Mouse (Mus musculus) cerebellum, adult 11 months (tissue): ENCODE measurements around the gene Tmem131.

Experiments
- DNase-seq: peaks from one replicate; pipeline ENCODE4 v3.0.0; 2022

Tmem131 gene

DNA sequence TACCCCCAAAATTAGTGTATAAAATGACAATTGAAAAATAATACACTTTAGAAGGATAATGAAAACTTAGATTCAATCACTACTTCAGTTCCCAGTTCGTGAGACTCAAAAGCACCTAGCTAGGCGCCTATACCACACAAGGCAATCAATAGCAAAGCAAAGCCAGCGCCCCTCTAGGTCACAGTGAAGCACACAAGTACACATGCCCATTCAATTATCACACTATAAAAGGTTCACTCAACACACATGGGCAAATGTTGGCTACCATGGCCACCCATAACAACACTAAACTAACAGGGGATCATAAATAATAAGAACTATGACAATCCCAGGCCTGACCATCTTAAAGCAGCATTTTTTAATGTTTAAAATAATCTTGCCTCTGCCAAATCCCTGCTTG lies 5.8 kb downstream of the Tmem131 start:
- no peak for DNase-seq

DNA sequence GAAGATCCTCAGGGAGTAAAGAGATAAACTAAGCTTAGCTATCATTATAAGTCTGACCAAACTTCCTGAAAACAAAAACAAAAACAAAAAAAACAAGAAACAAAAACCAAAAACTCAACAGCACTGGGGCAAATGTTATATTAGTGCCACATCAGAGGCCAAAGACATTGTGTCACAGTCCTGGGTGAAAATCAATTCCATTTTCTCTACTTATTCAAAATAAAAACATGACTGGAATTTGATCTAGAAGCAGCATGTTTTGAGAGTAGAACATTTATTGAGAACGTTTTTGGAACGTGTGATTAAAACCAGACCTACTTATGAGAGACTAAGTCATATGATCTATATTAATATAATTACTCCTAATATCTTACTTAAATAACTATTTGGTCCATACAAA lies 6.5 kb downstream of the Tmem131 start:
- no peak for DNase-seq

DNA sequence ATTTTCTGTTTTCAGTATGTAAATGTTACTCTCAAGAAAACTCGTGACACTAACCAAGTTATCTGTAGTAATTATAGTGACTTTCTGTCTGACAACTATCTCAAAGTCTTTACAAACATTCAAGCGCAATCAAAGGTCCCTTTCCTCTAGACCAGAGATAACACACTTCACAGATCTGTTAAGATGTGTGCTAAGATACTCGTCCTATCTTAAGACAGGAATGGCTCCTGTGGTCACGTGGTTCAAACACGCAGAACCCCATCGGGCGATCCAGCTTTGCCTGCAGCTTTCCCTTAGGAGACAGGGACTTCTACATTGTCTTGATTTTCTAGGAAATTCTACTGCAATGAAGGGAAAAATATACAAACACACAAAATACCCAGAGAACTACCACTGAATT lies 6.9 kb downstream of the Tmem131 start:
- DNase-seq = no peak

DNA sequence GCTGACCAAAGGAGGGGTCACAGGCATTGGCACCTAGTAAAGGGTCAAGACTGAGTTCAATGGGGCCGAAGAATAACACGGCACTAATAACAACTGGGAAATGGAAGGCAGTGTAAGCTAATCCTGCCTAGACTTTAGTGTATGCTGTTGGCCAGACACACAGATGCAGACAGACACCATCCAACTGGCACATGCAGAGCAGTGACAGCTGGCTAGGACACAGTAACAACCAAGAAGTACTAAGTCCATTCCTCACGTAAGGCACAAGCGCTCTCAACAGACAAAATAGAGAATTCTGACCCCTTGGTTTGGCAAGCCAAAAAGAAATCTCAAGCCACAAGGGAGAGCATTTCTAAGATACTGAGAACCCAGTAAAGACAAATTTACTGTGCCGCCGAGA lies 8.7 kb downstream of the Tmem131 start:
- DNase-seq = no peak

DNA sequence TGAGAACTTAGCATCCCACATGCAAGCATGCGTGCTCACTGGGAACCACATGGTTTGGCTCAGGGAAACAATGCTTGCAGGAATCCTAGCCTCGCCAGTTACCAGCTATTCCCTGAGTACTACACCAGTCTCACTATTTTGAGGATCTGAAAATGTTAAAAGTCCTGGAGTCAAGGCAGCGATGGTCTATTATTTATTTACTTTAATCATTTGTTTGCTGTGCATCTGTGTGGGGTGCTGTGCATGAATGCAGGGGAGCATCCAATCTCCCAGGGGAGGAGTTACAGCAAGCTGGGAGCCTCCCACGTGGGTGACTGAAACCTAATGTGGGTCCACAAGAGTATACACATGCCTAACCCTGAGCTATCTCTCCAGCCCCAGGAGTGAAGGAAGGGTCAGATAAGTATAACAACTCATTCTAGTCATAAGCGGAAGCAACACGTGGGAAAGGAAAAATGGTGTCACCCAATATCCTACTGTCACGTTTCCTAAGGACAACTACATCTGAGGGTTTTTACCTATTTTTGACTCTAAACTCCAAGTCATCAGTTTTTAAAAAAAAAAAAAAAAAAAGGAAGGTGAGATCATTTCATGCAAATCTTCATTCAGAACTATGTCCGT lies 9.4 kb downstream of the Tmem131 start:
- DNase-seq = no peak

DNA sequence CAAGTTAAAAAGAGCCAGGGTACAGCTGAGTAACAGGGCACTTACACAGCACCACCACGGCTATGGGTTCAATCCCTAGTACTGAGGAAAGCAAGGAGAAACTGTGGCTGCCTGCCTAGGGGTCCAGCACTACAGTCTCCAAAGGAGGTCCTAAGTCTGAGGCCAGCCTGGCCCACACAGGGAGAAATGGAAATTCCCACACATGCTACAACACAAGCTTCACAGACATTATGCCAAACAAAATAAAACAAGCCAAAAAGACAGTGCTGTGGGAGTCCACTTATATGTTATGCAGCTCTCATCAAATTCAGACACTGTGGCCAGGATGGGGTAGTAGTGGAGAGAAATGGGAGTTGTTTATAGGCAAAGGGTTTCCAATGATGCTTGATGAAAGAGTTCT lies 11.2 kb downstream of the Tmem131 start:
- DNase-seq = no peak

DNA sequence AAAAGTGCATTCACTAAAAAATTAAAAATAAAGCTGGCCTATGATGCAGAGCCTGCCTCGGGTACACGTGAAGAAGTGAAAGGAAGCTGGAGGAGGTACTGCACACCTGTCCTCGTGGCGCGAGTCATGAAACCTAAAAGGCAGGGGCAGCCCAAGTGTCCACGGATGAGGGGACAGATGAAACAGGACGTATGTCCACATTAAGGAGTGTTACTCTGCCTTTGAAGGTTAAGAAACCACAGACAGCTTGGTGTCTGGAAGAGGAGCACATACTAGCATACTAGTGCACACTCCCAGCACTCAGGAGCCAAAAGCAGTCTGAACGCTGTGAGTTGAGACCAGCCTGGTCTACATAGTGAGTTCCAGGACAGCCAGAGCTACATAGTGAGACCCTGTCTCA lies 12.6 kb downstream of the Tmem131 start:
- DNase-seq = no peak

DNA sequence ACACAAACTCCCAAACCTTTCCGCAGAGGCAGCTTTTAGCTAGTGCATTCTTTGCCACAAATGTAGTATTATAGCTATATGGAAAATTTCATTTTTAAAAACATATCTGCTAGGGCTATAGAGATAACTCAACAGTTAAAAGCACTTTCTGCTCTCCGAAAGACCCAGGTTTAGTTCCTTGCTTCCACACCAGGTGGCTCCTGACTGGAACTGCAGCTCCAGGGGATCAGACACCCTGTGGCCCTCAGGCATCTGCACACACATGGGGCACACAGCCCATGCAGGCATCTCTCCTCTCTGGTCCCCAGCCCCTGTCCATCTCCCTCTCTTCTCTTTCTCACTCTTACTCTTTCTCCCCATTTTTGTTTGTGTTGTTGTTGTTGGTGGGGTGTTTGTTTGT lies 13.5 kb downstream of the Tmem131 start:
- no peak for DNase-seq

DNA sequence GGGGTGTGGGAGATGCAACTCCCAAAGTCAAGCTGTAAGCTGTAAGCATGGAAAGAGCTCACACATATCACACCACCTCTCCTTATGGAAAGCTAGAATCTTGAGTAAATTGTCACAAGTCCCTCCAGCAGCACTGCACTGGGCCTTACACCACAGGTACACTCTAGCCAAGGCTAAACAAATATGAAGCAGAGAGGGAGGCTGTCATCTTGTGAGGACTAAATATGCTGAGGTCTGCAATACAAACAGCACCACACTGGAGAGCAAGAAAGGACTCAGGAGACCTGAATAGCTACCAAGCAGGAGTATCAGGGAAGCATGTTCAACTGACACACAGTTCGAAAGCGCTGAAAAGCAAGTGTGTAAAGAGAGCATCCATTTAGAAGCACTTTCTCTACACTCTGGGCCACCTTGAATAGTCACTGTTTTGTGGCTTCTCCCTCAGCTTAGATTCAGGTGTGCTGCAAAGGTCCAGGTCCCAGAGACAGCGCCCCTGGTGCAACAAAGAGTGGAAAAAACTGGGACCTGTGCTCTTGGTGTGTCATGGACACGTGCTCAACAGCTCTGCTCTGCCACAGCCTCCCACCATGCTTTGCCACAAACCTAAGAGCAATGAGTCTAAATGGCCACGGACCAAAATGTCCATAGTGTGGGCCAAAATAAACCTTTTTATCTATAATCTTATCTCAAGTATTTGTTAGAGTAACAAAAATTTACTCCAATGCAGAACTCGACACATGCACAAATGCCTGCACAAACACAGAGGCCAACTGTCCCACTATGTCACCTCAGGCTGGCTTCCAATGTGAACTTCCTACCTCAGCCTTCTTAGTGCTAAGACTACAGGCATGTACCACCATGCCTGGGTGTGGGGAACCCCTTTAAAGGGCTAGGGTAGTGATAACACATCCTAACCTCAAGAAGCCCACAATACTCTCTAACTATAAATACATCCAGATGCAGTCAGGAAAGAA lies 14.8 kb downstream of the Tmem131 start:
- no peak for DNase-seq

DNA sequence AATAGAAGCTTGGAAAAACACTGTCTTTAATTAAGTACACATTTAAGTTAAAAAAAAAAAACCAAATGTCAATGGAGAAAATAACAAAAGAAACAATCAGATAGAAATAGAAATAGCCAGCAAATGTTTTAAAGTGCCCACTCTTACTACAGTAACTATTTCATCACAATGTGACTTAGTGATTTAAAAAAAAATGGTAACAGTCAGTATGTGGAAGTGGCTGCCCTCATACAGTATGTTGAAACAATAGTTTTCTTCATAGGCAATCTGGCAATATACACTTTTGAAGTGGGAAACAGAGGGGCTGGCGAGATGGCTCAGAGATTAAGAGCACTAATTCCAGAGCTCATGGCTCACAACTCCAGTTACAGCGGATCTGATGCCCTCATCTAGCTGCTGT lies 15.9 kb downstream of the Tmem131 start:
- no peak for DNase-seq

DNA sequence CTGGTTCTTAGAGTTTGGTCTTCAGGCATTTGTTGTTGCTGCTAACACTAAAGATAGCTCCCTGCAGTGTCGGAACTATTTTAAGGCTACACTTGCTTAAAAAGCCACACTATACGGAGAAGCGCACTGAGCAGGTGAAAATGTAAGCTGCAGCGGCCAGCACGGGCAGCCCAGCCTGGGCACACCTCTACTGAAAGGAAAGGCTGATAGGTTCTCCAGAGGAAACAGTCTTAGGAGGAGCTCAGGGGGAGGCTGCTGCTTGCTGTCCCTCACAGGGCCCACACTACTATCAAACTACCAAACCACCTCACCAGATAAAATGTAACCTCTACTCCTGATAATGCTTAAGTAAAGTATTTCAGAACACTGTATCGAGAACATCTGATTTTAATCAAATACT lies 16.7 kb downstream of the Tmem131 start:
- no peak for DNase-seq

DNA sequence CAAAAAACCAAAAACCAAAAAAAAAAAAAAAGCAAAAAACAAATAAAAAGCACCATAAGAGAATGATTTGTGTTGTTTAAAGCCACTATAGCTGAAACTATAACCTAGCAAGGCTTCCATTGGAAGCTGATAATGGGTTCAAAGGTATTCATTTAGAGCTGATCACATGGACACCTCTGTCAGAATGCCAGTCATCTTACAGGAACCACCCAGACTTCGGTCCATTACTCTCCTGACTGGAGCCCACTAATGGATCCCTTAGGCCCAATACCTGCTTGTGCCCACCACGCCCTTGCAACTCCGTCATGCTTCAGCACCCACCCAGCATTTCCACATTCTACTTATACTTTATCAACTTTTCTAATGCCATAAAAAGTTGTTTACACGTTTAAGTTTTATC lies 17.2 kb downstream of the Tmem131 start:
- DNase-seq = no peak

DNA sequence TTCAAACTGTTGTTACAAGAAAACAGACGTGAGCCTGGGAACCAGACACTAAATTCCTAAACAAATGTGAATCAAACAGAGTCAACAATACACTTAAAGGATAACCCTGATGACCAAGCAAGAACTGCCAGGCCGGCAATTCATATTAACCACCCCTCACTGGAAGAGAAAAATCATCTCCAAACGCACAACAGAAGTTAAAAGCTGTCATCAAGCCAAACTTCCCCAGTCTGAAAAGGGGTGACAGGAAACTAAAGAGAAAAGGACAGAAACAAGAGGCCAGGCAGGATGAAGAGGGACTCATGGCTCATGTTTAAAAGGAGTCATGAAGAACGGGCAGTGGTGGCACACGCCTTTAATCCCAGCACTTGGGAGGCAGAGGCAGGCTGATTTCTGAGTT lies 17.7 kb downstream of the Tmem131 start:
- no peak for DNase-seq

DNA sequence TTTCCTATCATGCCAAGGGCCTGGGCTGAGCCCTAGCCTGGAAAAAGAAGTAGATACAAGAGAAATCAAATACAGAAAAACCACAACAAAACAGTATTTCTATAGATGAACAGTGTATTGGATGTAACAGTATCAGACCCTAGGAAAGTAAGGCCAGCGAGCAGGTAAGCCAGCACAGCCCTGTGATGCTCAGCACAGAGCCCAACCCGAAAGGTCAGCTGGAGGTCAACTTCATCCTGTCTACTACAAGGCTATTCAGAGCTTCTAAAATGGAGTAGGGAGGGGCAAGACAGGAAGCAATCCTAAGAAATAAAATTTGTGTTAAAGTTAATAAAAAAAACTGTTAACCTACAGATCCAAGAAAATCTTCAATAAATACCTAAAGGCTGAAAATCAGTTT lies 18.6 kb downstream of the Tmem131 start:
- DNase-seq = no peak

DNA sequence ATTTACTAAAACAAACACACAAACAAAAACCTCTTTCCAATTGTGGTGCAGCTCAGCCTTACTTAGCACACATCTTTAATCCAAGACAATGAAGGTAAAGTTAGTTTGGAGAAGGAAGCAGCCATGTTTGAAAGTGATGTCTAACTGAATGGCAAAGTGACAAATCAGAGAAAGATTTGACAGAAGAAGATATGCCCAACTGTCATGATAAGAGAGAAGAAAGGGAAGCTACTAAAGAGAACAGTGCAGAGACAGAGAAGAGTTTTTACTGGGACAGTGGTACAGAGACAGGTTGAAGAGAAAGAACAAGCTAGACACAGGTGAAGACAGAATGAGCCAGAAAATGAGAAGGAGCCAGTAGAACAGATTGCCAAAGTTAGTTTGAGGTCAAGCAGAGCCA lies 19.6 kb downstream of the Tmem131 start:
- no peak for DNase-seq

DNA sequence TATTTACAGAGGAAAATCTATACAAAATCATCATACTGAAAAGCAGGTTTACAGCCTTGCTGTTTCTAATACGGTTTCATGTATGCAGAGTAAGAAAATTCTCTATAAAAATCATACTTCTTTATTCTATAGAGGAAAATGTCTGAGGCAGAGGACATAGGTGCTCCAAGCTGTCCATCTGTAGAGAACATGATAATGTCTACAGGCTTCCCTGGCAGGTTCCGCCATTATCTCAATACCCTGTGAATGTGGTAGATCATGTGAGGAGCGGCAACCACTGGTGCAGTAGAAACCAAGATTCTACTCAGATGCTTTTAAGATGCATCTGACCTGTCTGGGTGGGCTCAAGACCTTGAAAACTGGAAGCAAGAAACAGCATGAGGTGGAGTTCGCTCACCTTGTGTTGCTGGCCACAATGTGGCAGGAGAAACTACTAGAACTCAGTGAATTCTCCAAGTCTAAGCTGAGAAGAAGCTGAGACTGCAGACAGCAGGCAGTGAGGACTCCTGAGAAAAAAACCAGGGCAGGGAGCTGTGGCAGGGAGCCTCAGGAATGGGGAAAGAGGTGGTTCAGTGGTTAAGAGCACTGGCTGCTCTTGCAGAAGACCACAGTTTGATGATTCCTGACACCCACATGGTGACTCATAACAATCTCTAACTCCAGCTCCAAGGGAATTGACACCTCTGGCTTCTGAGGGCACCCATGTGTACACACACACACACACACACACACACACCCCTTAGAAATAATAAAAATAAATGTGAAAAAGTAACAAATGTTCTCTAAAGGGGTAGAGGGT lies 20.6 kb downstream of the Tmem131 start:
- DNase-seq = no peak

DNA sequence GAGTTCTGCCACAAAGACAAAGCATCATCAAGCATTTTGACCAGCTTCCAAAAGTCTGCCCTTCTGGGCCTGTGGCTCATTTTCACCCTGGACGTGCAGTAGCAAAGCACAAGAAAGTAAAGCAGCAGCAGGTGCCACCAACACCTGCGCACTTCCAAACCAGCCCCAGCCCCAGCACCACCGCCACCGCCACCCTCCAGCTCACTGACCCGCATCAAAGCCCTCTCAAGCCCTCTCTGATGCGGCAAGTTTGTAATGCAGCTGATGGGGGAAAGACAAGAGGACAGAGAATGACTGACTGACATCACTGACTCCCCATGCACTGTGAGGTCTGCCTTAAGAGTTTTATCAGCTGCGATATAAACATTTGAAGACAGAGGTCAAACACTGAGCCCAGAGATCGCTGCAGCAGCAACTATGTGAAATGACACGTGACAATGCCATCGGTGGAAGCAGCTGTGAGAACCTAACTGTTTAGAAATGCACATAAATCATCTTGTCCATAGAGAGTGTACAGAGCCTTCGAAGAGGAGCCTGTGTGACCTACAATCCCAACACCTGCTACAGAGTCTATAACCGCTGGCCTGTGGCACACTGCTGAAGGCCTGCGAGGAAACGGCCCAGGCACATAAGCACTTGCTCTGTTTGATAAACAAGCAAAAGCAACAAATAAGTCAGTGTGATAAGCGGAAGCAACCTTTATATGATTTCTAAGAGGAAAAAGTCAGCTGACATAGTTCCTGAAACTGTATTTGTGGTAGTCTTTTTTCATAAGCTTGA lies 21.7 kb downstream of the Tmem131 start:
- no peak for DNase-seq

DNA sequence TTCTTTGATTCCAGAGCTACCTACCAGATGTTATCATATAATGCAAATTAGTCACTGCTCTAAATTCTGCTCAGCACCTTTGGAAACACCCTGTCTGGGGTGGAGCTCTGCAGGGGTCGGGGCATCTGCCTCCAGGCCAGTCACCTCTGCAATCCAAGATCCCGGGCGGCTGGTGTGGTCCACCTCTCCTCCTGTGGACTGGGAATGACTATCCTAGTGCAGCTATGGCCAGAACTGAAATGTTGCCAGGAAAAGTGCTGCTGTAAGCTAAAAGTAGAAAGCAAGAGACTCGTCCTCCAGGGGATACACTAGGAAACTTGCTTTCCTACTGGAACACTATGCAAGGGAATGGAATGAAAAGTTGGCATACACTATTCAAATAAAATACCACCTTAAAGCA lies 22.7 kb downstream of the Tmem131 start:
- DNase-seq = no peak

DNA sequence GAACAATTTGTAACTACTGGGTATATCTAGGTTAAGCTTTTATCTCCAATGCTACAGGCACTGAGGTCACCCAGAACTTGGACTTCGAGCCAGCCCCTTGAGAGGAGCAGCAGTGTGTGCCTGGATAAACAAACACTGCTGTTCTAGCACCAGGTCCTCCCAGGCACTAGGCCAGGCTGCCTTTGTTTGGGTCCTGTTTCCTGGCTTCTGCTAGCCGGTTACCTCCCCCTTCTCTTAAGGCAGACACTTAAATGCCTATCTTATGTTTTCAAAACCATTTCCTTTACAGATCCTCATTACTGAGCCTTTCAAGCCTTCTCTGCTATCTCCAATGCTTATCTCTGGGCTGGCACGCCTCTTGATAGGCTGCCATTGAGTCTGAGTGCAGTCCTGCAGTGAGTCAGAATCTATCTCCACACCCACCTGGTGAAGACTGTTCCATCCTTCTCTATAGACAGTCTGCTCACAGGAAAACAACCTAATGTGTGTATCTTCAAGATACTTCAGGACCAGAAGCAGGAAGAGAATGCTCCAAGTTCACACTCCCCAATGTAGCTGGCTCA lies 23.2 kb downstream of the Tmem131 start:
- no peak for DNase-seq

DNA sequence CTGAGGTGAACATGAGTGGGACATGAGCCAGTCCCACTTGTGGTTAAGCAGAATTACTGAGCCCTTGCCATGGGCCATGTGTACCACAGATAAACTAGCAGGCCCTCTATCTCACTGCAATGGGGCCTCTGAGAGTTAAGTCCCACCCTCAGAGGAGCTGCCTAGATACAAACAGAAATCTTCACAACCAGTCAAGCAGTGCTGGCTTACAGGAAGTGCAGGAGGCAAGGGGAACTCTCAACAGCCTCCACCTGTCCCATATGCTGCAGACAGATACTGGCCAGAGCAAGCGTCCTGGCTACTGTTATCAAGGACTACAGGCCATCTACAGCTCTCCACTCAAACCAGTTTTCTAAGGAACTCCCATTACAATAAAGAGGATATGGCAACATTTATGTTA lies 23.7 kb downstream of the Tmem131 start:
- DNase-seq = no peak

DNA sequence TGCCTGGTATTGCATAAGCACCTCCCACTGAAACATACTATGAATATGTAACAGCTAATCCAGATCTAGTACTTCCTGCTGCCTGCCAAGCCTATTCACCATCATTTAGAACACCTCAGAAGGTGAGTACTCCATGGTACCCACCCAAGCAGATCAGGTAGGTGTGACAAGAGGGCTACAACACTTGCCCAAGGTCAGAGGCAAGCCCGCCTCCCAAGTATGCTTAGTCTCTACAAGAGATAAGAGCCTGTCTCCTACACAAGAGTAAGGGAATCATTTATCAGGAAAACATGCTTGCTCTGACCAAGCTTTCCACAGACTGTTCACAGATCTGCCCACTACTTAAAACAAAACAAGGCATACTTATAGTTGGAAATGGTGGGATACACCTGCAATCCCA lies 26.0 kb downstream of the Tmem131 start:
- DNase-seq = no peak

DNA sequence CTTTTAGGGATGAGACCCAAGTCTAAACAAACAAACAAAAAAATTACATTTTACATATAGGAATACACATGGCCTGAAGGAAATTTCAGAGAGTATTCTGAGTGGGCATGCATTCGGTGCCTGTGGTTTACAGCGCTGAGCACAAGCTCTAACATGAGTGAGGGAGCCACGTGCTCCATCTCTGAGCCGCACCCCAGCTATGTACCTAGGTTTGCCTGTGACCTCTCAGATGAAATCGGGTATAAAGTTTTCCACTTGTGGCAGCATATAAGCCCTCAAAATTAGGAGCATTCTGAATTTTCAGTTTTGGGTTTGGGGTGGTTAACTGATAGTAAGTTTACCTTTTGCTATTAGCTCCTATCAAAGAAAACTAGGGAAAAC lies 28.3 kb downstream of the Tmem131 start:
- no peak for DNase-seq
